Mouse (Mus musculus) CD8-positive naive resting alpha-beta T cell, adult 2 months (primary cell): Measurements from ENCODE around the gene Cds1.

Experiments
- DNase-seq, 2 experiments: peaks; one replicate each; pipeline ENCODE4 v3.0.0; 2022; ENCODE audit warnings: low read depth in 2 of 2, low spot score in 2 of 2

The Cds1 gene

DNA sequence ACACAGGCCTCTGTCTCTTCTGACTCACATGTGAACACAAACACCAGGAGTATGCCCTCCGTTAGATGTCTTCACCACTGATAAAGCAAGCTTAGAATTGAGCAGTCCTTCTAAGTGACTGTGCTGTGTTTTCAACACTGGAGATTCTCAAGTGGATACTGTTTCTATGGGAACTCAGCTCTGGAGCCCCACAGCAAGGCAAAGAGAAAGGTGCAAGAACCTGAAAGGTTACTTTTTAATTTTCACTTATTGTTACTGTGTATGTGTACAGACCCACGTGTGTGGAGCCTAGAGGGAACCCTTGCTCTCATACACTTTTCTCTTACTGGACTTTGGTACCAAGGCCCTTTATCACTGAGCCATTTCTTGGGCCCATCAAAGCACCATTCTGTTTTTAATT, 101.8 kb downstream of the Cds1 start:
- no peak for DNase-seq
